Mouse (Mus musculus) retina, postnatal 1 day (tissue): ENCODE data around the gene Atp8a2.

Source experiments
- DNase-seq: peaks from one replicate; pipeline ENCODE4 v3.0.0-alpha.2; 2012

Atp8a2 gene

DNA sequence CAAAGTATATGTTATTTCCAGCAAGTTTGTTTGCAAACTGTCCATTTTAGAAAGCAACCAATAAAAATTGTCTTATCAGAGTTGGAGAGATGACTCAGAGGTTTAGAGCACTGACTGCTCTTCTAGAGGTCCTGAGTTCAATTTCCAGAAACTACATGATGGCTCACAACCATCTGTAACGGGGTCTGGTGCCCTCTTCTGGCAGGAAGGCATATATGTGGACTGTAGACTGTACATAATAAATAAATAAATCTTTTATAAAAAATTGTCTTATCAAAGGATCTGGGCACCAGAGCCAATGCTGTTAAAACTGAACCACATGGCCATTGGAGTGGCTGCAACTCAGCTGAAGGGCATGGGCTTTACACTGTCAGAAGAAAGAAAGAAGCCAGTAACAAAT lies 606.4 kb downstream of the Atp8a2 start:
- no peak for DNase-seq
